ENCODE assay signal across 8 mouse cellular contexts in genomic region chr6:147263587-147264565, GRCm38 (mm10). TPM values are rescaled to one million over a fixed set of nuclear protein-coding genes. Genes with fewer than 3 reads are reported as not detected.
DNase-seq lines count a peak whose midpoint lies in the region; ATAC-seq and TF ChIP-seq lines count a peak whose summit lies in the region.

TSS of gene Pthlh (minus strand) at chr6:147264183.

- no peak within 1 kb of the TSS; the same call in 1 of the 2 replicates for H3K9ac ChIP-seq in intestine, postnatal 0 days (ENCODE audit: low read depth, low read length)
- H3K9ac ChIP-seq in limb, embryonic 13.5 days = peak within 1 kb of the TSS; percentile 71
- peak within 1 kb of the TSS; percentile 58; the same call in 1 of the 2 replicates for H3K9ac ChIP-seq in midbrain, embryonic 13.5 days (replicated peaks)
- peak within 1 kb of the TSS; percentile 70 for H3K9ac ChIP-seq in stomach, embryonic 16.5 days (ENCODE audit: low read length)

- peak; percentile 84 for ATAC-seq in intestine, postnatal 0 days
- peak; percentile 70 for ATAC-seq in limb, embryonic 13.5 days (ENCODE audit: low FRiP score, low read depth)
- peak; percentile 84 for ATAC-seq in midbrain, embryonic 13.5 days
- peak; percentile 90 for ATAC-seq in stomach, embryonic 16.5 days (ENCODE audit: insufficient read depth, low FRiP score)
- ATAC-seq in erythroblast, adult 5-6 weeks (replicated peaks; ENCODE audit: low FRiP score, poor library complexity, severe bottlenecking) = no peak

- H3K4me3 ChIP-seq in intestine, postnatal 0 days (ENCODE audit: low read depth, low read length) = peak within 1 kb of the TSS; percentile 46
- peak within 1 kb of the TSS; percentile 52 for H3K4me3 ChIP-seq in limb, embryonic 13.5 days
- peak within 1 kb of the TSS; percentile 50 for H3K4me3 ChIP-seq in midbrain, embryonic 13.5 days (replicated peaks)
- peak within 1 kb of the TSS; percentile 52 for H3K4me3 ChIP-seq in stomach, embryonic 16.5 days (replicated peaks; ENCODE audit: low read length)

- under 1% methylated on average over 68 of the region's 68 CpGs for WGBS in intestine, postnatal 0 days
- WGBS in limb, embryonic 13.5 days = under 1% methylated on average over 67 of the region's 68 CpGs
- 1% methylated on average over 65 of the region's 68 CpGs for WGBS in midbrain, embryonic 13.5 days
- WGBS in stomach, embryonic 16.5 days = 1% methylated on average over 68 of the region's 68 CpGs

- no peaks in the 10 kb centered on the region for H3K9me3 ChIP-seq in intestine, postnatal 0 days (ENCODE audit: control insufficient read depth)
- no peaks in the 10 kb centered on the region for H3K9me3 ChIP-seq in limb, embryonic 13.5 days
- H3K9me3 ChIP-seq in midbrain, embryonic 13.5 days = no peaks in the 10 kb centered on the region
- H3K9me3 ChIP-seq in stomach, embryonic 16.5 days (replicated peaks; ENCODE audit: control insufficient read depth, low read length) = no peaks in the 10 kb centered on the region

- peak; percentile 72 for DNase-seq in adrenal gland, postnatal 10 days
- peak; percentile 73 for DNase-seq in embryo, embryonic 9.5 days (ENCODE audit: extremely low spot score)
- DNase-seq in heart, adult 11 months = peak; percentile 96

- H3K36me3 ChIP-seq in intestine, postnatal 0 days (ENCODE audit: control insufficient read depth, insufficient read depth) = no peaks in the 10 kb centered on the region
- no peaks in the 10 kb centered on the region for H3K36me3 ChIP-seq in limb, embryonic 13.5 days
- no peaks in the 10 kb centered on the region for H3K36me3 ChIP-seq in midbrain, embryonic 13.5 days
- H3K36me3 ChIP-seq in stomach, embryonic 16.5 days (ENCODE audit: control insufficient read depth, insufficient read depth, low read length) = no peaks in the 10 kb centered on the region

- peak; percentile 70 for TF ChIP-seq CTCF in intestine, postnatal 0 days (IDR thresholded peaks at IDR 0.05; ENCODE audit: low read depth)

- peaks cover 56% of the 10 kb centered on the region for H3K27me3 ChIP-seq in intestine, postnatal 0 days (replicated peaks; ENCODE audit: control insufficient read depth, insufficient read depth, low read length)
- H3K27me3 ChIP-seq in limb, embryonic 13.5 days = peaks cover 64% of the 10 kb centered on the region
- peaks cover 84% of the 10 kb centered on the region for H3K27me3 ChIP-seq in midbrain, embryonic 13.5 days
- H3K27me3 ChIP-seq in stomach, embryonic 16.5 days (ENCODE audit: control insufficient read depth, insufficient read depth, low read length) = peaks cover 29% of the 10 kb centered on the region

- H3K4me2 ChIP-seq in intestine, postnatal 0 days (replicated peaks; ENCODE audit: low read depth) = peak within 1 kb of the TSS; percentile 76
- H3K4me2 ChIP-seq in limb, embryonic 13.5 days (replicated peaks) = peak within 1 kb of the TSS; percentile 89
- H3K4me2 ChIP-seq in midbrain, embryonic 13.5 days (replicated peaks) = peak within 1 kb of the TSS; percentile 90
- H3K4me2 ChIP-seq in stomach, embryonic 16.5 days (ENCODE audit: low read depth, low read length) = peak within 1 kb of the TSS; percentile 97

- no peaks in the 10 kb centered on the region; the same call in 1 of the 2 replicates for H3K4me1 ChIP-seq in intestine, postnatal 0 days (replicated peaks; ENCODE audit: control insufficient read depth, insufficient read depth, low read length)
- H3K4me1 ChIP-seq in limb, embryonic 13.5 days = peaks cover 41% of the 10 kb centered on the region
- peaks cover 17% of the 10 kb centered on the region for H3K4me1 ChIP-seq in midbrain, embryonic 13.5 days (replicated peaks)
- H3K4me1 ChIP-seq in stomach, embryonic 16.5 days (ENCODE audit: control insufficient read depth, insufficient read depth, low read length) = peaks cover 4% of the 10 kb centered on the region

- no peak within 1 kb of the TSS for H3K27ac ChIP-seq in intestine, postnatal 0 days (ENCODE audit: low read depth, low read length)
- peak within 1 kb of the TSS; percentile 61; the same call in 1 of the 2 replicates for H3K27ac ChIP-seq in limb, embryonic 13.5 days
- H3K27ac ChIP-seq in midbrain, embryonic 13.5 days = no peak within 1 kb of the TSS
- H3K27ac ChIP-seq in stomach, embryonic 16.5 days (ENCODE audit: low read length) = no peak within 1 kb of the TSS

RNA-seq across cellular contexts. Expression of gene Pthlh, which starts in this region (rescaled TPM):
- 1 to 10 TPM; 1.0 TPM for total RNA-seq in adrenal gland, postnatal 10 days (2021)
- polyA plus RNA-seq in intestine, postnatal 0 days (2015; fragmentation: Nextera tagmentation; extraction: Ambion mirVana) = 0.43 and 0.65 TPM in 2 replicates
- 13.6 and 16.0 TPM in 2 replicates for polyA plus RNA-seq in limb, embryonic 13.5 days (2015; fragmentation: Nextera tagmentation; extraction: Ambion mirVana)
- 0.68 and 1.2 TPM in 2 replicates for polyA plus RNA-seq in midbrain, embryonic 13.5 days (2015; fragmentation: Nextera tagmentation; extraction: Ambion mirVana)
- polyA plus RNA-seq in stomach, embryonic 16.5 days (2015; fragmentation: Nextera tagmentation; extraction: Ambion mirVana) = 3.6 and 3.9 TPM in 2 replicates
- not detected in 2 replicates for total RNA-seq in erythroblast, adult 5-6 weeks (2015; ENCODE audit: low replicate concordance)
- total RNA-seq in erythroblast, adult 5-6 weeks (2017; ENCODE audit: low replicate concordance) = not detected in 2 replicates

Comparison
In these comparisons a context has a peak if more than half of its experiments do, and no peak if none do; other contexts are left out.
1. Peak in ATAC-seq, H3K4me3 ChIP-seq and H3K4me2 ChIP-seq in intestine, postnatal 0 days; RNA of the gene not detected or under 1 TPM.